Mouse (Mus musculus) c-Kit-negative CD71-positive TER-119-positive erythroid progenitor cells, embryonic 14.5 days (primary cell): ENCODE data around the gene Inpp5b.

ENCODE experiments used
- DNase-seq: peaks from one replicate; pipeline ENCODE4 v3.0.0-alpha.2; 2013; ENCODE audit warnings: low read depth, low spot score

The Inpp5b gene

DNA sequence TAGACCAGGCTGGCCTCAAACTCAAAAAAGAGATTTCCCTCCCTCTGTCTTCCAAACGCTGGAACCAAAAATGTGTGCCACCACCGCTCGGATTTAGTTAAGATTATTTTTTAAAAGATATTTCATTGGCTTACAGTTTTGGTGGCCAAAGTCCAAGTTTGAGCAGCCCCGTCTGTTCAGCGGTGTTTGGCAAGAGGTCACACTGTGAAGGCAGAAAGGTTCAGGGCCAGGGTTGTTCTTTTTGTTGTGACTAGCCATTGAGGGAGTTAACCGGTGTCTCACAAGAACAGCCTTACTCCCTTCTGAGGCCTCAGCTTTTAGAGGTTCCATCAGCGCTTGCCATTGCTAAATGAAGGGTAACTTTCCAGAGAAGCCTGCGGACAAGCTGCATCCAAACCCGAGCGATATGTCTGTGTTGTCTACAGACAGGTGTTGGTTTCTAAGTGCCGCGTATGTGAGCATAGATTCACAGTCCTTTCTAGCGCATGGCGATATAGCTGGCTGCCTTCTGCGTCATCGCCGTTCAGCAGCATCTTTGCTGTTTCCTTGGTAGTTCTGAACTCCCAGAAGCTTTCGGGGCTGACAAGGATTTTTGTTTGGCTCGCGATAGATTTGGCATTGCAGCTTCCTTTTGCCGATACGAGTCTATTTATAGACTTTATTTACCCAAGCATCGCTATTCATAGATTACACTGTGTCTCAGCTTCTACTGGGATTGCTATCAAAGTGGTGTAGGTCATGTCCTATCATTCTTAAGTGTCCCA is 24.3 kb downstream of the Inpp5b start:
- DNase-seq, result no peak

DNA sequence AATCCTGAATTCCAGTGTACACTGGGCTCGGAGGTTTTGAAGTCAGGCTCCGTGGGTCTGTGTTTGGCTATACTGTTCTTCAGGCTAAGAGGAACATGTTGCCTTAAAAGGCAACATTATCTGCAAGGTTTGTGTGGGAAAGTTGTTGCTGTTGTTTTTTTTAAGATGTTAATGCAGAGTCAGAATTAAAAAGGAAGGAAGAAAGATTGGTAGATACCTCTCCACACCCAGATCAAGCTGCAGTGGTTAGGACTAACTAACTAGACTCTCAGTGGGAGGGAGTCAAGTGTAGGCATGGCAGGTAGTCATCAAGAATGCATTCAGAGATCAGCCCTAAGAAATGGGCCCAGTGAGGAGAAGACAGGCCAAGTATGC is 24.9 kb downstream of the Inpp5b start:
- no peak for DNase-seq

DNA sequence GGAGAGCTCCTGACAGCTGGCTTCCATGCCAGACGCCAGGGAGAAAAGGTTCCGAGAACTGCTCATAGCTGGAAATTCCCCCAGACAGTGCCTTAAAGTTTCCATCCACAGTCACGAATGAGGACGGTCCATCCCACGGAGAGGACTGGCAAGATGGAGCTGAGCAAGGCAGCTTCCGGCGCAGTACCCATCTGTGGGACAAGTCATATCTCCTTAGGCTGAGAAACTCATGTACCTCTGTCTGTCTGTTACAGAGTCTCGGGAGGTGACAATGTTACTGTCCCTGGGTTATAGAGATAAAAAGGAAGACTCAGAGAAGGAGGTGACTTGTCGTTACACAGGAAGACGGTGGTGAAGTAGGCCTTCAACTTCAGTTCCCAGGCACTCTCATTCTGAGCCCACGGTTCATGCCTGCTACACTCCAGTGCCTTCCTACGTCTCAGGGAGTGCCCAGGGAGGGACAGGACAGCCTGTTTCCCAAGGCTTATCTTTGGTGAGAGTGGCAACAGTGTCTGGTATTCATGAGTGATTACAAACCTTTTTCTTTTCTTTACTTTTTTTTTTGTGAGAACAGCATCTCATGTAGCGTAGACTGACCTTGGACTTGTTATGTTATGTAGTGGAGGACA is 27.4 kb downstream of the Inpp5b start:
- DNase-seq, result no peak

DNA sequence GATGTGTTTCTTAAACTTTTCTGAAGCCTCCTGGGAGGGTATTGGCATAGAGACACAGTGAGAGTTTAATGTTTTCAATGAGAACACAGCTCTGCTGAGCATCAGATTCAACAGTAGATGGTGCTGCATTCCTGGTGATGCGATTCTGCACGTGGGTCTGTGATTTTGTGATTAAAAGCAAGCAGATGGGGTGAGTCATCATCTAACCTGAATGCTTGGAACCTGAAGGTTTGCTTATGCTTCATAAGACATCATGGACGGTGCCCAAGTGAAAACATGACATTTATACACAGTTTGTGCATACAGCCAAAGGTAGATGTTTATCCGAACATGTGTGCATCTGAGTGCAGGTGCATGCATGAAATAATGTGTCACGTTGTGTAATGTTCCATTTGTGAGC is 29.0 kb downstream of the Inpp5b start:
- DNase-seq, result no peak

DNA sequence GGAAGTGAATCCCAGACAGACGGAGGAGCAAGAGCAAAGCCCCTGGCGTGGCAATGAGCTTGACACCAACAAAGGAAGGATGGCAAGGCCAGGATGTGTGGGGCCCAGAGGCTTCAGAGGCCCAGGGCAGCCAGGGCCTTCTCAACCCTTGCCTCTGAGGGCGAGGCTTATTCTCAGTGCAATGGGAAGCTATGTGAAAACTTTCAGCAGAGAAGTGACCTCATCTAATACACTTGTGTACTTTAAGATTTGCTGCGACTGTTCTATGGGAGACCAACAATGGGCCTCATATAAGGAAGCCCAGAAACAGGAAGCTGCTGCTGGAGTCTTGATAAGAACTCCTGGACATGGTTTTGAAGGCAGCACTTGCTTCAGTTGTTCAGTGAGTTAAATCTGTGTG is 30.5 kb downstream of the Inpp5b start:
- DNase-seq, result no peak

DNA sequence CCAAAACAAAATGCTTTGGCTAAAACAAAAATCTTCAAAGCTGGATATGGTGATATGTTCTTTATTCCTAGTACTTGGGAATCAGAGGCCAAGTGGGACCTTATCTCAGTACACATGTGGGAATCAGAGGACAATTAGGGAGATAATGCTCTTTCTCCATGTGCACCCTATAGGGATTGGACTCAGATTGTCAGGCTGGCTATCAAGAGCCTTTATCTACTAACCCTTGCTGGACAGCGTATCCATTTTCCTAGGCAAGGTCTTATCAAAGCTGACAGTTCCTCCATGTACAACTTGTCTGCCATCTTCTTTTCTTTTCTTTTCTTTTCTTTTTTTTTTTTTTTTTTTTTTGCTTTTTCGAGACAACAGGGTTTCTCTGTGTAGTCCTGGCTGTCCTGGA is 31.8 kb downstream of the Inpp5b start:
- no peak for DNase-seq

DNA sequence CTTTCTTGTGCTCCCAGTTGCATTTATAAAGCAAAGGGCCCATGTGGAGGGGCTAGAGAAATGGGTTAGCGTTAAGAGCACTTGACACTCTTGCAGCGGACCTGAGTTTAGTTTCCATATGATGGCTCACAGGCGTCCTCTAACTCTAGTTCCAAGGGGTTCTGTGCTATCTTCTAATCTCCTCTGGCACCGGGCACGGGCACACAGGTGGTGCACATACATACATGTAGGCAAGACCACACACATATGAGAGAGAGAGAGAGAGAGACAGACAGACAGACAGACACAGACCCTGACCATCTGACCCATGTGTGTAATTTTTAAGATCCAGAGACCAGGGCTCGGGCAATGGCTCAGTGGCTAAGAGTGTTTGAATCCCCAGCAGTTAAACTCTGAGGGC is 32.3 kb downstream of the Inpp5b start:
- no peak for DNase-seq

DNA sequence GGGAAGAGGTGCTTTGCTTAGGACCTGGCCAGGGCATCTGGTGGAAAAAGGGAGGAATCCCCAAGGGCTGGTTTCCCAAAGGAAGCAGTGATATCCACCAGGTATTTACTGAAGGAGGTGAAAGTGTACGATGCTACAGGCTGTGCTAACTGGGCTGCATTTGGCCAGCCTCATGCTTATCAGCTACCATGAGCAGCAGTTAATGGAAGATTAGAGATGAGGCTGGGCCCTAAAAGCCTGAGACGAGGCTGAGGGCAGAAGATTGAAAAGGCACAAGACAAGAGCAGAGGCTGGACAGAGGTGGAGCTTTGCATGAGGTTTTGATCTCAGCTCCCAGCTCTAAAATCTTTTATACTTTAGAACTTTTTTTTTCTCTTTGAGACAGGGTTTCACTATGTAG is 32.8 kb downstream of the Inpp5b start:
- peak; percentile 75 for DNase-seq

DNA sequence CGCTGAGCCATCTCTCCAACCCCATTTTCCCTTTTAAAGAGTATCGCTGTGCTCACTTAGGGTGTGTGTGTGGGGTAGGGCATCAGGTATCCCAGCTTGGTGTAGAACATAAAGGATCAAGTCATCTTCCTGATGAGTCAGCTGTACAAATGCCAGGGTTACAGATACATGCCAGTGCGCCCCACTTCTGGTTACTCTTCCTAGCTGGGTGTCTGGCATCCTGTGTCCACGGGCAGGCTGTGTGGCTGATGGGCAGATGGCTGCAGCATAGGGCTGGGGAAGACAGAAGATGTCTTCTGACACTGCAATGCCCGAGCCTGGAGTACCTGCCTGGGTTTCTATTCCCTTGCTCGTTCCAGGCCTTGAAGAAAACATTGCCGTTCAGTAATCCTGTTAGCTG is 39.7 kb downstream of the Inpp5b start:
- DNase-seq, result no peak

DNA sequence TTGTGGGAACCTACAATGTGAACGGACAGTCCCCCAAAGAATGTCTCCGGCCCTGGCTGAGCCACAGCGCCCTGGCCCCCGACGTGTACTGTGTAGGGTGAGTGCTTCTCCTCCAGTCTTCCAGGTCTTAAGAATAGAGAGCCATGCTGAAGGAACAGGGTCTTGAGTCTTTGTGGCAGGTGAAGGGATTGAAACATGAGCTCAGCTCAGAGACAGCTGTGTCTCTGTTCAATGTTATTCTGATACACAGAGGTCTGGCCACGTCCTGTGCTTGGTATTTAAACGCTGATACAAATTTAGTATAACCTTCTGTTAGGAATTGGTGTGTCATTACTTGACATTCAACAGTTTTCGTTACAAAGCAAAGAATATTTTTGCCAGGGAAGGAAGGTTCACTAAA is 40.7 kb downstream of the Inpp5b start:
- no peak for DNase-seq

DNA sequence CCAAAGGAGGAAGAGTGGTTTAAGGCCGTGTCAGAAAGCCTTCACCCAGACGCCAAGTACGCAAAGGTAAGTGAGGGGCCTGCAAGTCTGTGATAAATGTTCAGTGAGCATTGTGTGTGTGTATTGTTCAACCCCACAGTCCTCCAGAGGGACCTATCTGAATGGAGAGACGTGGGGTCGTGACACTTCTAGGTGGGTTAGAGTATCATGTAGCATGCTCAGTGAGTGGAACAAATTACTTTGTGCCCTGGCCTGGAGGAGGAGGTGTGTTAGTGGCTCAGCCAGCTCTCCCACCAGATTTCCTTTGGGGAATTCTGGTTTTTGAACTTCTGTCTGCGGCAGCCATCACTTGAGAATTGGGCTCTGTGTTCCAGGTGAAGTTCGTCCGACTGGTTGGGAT is 42.3 kb downstream of the Inpp5b start:
- no peak for DNase-seq

DNA sequence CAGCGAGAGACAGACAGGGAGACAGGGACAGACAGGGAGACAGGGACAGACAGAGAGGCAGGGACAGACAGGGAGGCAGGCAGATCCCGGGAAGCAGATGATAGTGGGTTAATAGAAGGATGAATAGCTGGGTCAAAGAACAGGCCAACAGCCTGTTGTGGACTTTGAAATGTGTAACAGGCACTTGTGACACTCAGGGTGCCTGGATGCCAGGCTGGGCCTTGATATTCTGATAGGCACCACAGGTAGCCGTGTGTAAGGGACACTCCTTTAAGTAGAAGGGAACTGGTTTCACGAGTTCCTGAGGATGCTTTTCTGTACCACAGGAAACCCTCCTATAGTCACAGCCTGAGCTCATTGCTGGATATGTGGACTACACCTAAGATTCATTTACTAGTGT is 48.4 kb downstream of the Inpp5b start:
- DNase-seq, result no peak

DNA sequence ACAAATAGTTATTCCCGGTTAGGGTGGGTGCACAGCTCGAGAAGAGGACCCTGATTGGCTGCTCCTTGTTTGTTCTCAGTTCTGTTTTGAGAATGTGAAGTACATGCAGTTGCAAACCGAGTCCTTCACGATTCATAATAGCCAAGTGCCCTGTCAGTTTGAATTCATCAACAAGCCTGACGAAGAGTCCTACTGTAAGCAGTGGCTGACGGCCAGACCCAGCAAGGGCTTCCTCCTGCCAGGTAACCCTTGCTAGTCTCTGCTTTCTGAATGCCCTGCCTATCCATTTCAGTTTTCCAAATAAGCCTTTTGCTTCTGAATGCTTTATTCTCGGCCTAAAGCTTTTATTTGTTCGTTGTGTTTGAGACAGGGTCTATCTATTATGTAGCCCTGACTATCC is 50.5 kb downstream of the Inpp5b start:
- no peak for DNase-seq

DNA sequence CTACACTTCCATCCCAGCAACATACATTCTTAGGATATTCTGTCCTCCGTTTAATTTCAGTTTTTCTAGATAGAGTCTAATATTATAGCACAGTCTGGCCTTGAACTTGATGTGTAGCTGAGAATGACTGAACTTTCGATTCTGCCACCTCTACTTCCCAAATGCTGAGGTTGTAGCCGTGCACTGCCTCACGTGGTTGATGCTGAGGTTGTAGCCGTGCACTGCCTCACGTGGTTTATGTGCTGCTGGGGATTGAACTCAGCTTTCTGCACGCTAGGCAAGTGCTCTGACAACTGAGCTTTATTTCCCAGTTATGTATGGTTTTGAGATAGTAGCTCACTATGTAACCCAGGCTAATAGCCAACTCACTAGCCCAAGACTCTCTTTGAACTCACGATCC is 54.5 kb downstream of the Inpp5b start:
- no peak for DNase-seq

DNA sequence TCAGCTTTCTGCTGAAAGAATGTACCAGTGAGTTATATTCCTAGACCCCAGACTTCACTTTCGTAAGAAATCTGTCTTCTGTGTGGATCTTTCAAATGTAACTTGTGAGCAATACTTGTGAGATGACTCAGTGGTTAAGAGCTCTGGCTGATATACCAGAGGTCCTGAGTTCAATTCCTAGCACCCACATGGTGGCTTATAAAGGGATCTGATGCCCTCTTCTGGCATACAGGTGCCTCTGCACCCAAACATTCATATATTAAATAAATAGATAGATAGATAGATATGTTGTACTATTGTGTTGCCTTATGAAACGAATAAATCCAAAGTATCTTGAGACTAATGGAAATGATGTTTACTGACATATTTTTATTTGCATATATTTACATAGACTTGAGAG is 55.3 kb downstream of the Inpp5b start:
- no peak for DNase-seq

DNA sequence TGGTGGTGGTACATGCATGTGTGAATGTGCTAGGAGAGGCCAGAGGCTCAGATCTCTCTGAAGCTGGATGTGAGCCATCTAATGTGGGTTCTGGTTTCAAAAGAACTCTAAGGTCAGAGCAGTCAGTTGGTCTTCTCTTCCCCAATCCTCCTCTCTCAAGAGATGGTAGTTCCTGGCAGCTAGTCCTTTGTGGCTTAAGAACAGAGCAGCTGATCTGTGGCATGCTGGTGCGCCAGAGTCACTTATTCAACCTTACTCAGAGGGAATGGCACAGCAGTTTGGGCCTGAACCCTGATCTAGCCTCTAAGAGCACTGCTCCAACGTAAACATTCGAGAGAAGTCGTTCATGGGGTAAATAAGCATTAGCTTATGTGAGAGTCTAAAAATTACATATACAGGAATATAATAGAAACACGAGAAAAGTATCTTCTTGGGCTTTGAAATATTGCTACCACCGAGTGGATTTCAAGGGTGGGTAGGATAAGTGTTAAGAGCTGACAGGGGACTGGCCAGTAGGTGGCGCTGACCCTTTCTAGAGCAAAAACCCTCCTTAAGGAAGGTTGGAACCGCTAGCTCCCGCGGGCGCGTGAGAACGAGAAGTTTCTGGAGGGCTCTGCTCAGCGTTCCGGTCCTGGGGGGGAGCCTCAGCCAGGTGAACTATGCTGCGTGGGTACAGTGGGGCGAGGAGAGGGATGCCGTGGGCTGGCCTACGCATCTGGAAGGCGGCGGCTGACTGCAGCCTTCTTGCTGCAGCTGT is 60.1 kb downstream of the Inpp5b start, which contains the start of gene Mtf1:
Gene Mtf1 (plus strand): TSS at position 553 of the 757 bp plus-strand sequence.
- DNase-seq, result peak; percentile 90

DNA sequence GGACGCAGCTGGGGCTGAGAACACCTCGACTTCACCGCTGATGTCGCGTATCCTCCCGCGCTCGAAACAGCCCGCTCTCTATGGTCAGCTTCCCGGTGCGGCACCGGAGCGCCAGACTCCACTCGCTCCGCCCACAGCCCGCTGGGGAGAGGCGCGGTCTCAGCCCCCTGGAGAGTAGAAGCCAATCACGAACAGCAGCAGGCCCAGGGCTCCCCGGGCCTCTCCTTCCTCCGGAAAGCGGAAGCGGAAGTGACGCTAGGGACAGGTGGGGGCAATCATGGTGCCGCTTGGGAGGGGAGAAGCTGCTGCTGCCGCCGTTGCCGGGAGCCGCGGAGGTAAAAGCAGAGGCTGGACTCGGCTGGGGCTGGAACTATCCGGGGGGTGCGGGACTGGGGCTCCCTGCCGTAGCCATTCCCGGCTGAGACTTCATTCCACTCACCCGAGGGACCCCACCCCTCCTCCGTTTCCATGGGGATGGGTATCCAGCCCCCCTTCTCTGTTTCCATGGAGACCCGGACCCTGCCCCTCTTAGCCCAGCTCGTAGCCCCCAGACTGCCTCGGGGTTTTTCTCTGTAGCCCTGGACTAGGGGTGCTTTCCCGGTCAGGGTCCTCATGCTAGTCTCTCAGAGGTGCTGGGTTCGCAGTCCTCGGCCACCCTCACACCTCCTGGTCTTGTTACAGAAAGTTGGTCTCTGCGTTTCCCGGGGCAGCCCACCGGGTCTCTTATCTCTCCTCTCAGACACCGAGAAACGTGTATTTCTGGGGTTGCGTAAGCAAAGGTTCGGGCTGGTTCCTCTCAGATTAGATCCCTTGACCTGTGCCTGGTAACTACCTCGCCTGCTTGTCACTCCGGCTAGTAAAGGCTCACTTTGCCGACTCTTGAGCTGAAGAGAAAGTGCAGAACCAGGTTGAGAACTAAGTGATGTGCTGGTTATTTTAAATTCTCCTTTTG is 60.9 kb downstream of the Inpp5b start:
- DNase-seq, result peak; percentile 95

DNA sequence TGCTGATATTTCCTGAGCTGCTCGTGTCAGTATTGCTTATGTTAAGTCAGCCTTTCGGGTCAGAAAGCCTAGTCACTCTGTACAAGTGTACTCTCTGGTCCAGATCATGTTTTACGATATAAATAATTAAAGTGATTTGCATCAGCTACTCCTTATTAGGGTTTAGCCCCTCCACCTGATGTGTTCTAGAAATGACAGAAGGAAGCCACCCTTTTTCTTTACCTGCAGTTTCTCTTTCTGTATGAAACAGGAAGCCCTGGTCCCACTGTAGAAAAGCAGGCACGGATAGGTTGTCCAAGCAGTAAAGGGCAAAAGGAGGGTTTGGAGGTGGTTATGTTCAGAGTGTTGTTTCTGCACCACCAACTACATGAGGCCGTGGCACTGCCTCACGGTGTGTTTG is 61.8 kb downstream of the Inpp5b start:
- DNase-seq, result no peak

DNA sequence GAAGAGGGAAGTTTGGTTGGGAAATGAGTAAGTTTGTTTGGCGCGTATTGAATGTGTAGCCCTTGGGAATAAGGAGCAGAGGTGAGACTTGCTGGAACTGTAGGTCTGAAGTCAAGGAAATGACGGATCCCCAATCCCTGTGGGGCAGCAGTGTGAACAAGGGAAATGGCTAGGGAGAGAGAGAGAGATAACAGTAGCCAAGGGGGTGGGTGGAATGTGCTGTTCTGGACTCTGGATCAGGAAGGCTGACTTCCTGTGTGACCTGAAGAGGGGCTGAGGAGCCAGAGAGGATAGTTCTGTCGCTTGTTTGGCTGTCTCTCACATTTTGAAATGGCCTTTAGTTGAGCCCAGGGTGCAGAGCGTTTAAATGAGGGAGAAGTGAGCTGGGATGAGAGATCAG is 66.9 kb downstream of the Inpp5b start:
- DNase-seq, result no peak

DNA sequence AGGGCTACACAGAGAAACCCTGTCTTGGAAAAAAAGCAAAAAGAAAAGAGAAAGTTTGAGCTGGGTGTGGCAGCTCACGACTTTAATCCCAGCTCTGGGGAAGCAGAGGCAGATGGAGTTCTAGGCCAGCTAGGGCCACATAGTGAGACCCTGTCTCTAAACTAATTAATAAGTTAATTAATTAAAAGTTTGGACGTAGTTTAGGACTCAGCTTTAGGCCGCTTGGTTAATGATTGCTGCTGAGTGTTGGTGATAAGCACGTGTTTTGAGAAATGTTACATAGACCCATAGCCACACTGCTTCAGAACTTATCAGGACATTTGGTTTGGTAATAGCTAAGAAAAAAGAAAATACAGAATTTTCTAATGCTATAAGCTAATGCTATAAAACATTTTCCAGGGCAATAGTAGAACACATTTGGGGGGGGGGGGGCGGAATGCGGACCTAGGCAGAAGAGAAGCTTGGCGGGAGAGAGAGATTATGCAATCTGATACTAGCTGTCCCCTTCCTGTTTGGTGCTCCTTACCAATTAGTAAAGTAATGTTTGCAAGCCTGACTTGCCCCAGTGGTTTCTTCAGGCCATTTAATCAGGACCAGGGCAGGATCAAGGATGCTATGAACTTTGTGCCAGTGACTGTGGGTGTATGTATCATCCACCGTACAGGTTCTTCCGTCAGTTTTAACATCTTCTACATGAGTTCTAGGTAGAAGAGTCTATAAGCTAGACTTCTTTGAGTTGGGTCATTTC is 67.7 kb downstream of the Inpp5b start:
- DNase-seq, result no peak

DNA sequence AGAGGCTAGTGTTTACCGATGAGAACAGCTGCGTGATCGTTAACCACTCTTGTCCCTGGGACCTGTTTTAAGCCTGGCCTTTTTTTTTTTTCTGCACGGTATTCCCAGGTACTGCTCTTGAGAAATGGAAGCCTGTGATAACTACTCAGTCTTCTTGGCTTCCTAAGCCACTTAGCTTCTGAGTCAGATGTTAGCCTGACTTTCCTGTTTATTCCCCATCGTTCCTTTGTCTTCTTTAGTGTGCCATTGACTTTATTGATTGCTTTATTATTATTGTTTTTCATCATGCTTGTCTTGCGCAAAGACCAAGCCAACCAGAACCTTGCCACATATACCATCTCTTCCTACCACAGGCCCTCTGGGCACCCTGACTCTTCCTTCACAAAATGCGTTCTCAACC is 68.4 kb downstream of the Inpp5b start:
- no peak for DNase-seq
